Mouse (Mus musculus): ENCODE measurements around the gene Pmf1.
"Not testable (repeated sequence)": the region's sequence is repeated elsewhere in the genome, so short reads cannot be mapped to it uniquely, and the experiment has no call there.

Pmf1 gene

DNA sequence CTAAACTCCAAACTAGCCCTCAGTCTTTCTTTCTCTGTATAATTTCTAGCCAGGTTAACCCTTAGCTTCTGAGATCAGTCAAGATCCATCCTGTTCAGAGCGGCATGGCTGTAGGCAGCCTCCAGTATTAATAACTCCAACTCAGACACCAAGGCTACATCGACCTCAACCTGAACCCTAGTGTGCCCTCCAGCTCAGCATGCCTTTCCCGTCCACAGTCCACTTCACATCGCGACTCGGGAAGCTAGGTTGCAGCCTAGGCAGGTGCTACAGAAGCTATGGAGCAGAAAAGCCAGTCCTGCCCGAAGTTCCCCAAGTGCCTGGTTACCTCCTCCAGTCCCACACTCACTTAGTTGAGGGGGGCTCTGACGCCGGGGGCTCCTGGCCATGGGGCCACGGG lies 27.3 kb upstream of the Pmf1 start:
- no peak for DNase-seq (ENCODE audit: low spot score)

DNA sequence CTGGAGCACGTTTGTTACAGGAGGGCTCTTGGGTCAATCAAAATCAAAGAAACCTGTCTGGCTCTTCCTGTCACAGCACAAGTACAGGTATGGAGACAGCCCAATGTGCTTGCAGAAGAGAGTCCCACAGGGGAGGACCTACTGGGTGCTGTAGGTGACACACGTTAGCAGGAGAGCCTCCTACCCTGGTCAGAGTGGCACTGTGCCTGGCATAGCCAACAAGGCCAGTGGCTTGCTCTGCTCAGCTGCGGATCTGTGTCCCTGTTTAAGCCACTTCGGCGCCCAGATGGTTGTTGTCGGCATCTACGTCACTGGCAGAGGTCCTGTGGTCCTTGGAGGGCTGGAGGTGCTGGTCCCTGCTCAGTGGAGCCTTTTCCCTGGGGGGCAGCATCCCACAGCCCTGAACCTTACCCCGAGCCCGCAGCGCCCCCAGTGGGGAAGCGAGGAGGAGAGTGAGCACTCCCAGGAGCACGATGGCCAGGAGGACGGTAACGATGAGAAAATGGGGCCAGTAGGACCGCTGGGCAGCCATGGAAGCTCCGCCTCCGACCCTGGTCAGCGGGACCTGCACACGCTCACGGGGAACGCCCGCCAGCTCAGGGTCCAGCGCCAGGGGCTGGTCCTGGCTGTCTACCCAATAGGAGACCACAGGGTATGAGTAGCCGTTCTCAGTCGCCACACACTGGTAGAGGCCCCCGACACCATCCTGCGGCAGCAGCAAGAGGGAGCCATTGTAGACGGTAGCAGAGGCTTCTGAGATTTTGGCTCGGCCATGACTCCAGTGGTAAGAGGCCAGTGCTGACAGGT lies 26.5 kb upstream of the Pmf1 start:
- DNase-seq (ENCODE audit: low spot score), result no peak

DNA sequence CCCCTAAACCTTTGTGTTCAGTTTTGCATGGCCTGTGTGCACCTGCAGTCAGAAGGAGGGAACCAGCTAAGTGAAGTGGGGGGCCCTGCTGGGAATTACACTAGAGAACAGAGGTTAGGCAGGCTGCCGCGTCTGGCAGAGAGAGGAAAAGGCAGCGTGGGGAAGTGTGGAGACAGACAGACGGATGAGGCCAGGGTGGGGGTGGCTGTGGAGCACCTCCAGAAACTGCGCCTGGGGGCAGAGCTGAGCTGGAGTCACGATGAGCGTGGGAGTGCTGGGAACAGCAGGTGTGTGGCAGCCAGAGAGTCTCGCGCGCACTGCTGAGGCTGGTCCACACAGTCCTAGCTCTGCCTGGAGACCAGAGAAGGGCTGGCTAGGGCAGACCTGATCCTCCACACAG lies 25.4 kb upstream of the Pmf1 start:
- peak; percentile 68 for DNase-seq (ENCODE audit: low spot score)

DNA sequence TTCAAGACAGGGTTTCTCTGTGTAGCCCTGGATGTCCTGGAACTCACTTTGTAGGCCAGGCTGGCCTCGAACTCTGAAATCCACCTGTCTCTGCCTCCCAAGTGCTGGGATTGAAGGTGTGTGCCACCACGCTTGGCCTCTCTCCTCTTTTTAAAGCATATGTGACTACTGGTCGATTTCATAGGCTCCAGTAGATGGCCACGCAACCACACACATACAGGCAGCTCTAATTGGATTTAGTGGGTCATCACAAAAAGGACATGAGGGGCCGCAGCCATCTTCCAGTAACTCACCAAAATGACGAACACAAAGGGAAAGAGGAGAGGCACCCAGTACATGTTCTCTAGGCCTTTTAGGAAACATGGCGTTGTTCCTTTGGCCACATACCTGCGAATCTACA lies 18.5 kb upstream of the Pmf1 start:
- not testable (repeated sequence) for DNase-seq (ENCODE audit: low spot score)

DNA sequence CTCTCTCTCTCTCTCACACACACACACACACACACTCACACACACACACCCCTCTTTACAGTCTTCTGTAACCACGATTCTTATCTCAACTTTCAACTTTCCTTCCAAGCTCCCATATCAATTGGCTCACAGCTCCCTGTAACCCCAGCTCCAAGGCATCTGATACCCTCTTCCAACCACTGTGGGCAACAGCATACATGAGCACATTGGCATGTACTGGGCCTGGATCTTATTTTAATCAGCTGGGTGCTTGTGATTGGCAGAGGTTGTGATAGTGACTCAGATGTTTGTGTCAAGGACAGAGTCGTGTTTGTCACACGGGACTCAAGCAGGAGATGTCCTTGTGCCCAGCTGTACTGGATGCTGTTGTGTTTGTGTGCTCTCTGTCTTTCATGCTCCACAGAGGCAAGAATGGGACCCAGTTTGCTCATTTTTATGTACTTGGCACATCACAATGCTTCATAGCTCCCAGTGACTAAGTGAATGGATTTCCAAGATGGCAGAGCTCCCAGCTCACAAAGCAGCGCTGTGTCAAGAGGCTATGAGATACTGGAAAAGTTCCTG lies 17.3 kb upstream of the Pmf1 start:
- no peak for DNase-seq (ENCODE audit: low spot score)

DNA sequence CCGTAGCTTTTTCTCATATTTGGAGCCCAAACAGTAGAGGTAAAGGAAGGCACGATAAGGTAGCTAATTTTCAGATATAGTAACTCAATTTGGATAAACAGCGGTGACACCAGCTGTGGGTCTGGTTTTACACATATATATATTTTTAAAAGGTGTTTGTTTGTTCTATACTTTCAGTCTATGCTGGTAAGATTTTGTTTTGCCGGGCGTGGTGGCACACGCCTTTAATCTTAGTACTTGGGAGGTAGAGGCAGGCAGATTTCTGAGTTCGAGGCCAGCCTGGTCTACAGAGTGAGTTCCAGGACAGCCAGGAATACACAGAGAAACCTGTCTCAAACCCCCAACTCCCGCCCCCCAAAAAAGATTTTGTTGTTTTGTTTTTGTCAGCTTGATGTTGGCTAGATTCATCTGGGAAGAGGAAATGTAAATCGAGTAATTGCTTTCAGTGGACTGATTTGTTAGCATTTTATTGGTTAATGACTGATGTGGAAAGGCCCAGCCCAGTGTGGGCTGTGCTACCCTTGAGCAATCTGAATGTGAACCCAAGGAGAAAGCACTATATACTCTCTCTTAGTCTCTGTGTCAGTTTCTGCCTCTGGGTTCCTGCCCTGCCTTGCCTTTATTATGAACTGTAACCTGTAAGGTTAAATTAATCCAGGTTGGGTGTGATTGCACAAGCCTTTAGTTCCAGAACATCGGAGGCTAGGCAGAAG lies 15.7 kb upstream of the Pmf1 start:
- no peak for DNase-seq (ENCODE audit: low spot score)

DNA sequence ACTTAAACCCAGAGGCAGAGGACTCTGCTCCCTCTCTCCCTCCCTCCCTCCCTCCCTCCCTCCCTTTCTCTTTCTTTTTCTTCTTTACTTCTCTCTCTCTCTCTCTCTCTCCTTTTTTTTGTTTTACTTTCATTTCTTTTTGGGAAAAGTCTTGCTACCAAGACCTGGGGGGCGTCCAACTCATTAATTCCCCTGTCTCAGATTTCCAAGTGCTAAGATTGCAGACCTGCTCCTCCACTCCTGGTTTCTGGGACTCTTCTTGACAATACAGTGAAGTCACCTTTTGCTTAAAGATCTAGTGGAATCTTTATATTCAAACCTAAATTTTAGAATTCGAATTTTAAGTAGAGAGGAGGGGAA lies 15.2 kb upstream of the Pmf1 start:
- no peak for DNase-seq (ENCODE audit: low spot score)

DNA sequence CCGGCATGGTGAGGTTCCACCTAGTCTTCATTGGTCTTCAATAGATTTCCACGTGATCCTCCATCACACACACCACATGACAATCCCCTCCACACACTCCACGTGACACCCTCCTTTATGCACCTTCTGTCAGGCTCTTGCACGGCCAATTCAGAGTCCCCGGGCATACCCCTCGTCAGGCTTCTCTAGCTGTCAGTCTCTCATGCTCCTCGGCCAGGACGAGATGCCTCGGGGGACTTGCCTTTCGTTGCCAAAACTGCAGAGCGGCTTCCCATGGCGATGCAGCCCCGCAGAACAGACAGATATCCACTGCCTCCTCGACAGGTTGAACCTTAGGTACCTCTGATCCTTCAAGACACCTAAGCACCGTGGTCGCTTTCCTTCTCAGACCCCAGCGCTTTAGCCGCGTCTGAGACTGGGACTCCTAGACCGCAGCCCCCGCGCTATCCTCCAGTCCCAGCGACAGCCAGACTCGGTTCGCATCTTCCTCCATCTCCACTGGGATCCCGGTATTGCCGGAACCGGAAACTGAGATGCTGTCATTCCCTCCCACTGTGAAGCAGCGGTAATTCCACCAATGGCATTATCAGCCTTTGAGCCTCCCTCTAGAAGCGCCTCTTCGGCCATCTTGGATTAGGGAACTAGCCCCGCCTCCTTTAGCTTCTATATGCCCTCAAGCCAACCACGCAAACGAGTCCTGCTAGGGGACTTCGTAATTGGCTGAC lies 14.6 kb upstream of the Pmf1 start, which contains the start of gene Slc25a44:
TSS of gene Slc25a44 (minus strand) at position 535 of the 725 bp plus-strand sequence.
- DNase-seq (ENCODE audit: low spot score), result peak; percentile 93

DNA sequence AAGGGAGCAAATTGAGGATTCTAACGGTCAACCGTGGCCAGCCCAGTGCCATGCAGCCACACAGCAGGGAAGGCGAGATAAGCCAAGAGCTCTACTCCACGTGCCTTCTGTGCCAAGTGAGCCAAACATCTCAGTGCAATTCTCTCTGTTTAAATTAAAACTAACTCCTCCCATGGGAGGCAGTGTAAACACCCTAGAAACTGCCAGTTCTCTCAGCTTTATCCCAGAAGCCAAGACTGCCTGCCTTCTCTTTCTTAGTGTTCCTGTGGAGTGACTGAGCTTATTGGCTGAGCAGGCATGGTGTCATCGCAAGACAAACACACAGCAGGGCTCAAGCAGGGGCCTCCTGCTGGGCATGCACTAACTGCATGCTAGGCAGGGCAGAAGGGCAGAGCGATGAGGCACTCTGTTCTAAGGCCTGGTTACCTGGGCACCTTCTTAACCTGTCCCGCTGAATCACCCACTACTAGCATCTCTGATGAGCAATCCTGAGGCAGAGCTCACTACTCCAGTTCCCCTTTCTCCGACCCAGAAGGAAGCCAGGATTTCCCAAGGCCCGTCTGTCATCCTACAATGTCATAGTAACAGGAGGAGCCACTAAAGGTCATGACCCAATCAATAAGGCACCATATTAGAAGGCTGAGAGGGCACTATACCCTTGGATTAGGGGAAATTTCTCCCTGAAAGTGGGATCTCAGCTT lies 12.0 kb upstream of the Pmf1 start:
- no peak for DNase-seq (ENCODE audit: low spot score)

DNA sequence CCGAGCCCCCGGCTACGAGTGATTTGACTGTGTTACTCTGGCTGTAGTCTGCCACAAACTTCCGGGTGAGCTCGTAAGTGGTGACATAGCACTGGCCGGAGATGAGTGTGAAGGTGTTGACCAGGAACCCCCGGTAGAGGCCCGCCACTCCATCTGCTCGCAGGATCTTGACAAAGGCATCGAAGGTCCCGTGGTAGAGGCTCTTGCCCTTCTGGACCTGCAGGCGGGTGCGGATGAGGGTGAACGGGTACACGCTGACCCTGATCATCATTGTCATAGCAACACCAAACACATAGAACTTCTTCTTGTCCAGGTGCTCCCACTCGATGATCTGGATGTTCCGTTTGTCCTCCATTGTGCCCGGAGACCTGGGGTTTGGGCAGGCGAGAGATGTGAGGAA lies 10.6 kb upstream of the Pmf1 start:
- no peak for DNase-seq (ENCODE audit: low spot score)

DNA sequence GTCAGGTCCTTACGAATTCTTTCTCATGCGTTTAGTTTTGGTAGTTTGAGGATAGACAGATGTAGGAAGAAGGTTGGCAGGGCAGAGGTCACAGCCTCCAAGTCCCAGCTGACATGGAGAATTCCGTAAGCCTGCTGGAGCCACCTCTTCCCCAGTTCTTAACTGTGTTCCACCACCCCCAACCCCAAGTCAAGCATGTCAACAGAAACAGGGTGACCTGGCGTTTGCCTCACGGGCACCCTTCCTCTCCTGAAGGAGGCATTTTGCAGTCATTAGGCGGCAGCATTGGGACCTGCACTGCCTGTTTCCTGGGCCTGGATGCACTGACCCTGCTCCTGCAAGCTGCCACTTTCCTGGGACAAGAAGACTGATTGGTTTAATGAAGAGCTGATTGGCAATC lies 7.9 kb upstream of the Pmf1 start:
- no peak for DNase-seq (ENCODE audit: low spot score)

DNA sequence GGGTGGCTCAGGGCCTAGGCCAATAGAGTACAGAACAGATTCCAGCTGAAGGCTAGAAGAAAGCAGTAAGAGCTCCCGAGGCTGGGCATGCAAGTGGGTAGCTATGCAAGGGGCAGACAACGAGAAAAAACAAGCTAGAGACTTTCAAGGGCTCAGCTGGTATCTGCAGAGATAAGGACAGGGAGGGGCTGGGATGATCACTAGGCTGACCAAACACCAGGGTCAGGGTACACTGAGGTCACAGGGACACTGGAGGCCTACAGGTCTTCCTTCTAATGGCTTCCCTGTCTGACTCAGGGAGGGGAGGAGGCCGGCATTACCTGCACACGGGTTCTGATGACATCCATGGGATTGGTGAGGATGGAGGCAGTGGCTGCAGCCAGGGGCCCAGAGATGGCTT lies 5.5 kb upstream of the Pmf1 start:
- no peak for DNase-seq (ENCODE audit: low spot score)

DNA sequence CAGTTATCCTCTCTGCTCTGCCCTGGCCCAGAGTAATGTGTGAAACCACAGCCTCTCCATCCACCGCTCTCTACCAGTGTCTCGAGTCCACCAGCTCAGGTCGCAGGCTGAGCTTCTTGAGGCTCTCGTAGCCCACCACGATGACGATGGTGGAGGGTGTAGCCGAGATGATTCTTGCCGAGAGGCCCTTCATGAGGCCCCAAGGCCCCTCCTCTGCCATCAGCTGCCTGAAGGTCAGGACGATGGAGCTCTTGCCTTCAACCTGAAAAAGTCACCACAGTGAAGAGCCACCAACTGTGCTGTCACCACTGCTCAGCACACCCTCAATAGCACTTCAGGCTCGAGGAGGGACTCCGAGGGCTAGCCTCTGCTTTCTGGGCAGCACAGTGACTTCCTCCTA lies 2.5 kb upstream of the Pmf1 start:
- no peak for DNase-seq (ENCODE audit: low spot score)

DNA sequence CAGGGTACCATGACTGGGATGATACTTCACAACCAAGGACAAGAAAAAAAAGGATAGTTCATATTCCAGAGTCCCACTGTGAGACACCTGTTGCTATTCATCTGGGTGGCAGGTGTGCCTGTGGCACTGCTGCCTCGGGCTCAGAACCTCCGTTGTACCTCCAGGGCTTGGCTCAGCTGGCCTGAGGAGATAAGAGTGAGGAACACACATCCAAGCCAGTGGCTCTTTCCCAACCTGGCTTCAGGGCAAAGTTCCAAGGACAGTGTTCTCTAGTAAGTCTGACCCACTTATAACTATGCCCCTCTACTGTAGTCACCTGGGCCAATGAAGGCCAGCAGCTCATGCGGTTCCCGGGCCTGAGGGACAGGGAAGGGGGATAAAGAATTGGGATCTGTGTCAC lies 1.6 kb upstream of the Pmf1 start:
- DNase-seq (ENCODE audit: low spot score), result no peak

DNA sequence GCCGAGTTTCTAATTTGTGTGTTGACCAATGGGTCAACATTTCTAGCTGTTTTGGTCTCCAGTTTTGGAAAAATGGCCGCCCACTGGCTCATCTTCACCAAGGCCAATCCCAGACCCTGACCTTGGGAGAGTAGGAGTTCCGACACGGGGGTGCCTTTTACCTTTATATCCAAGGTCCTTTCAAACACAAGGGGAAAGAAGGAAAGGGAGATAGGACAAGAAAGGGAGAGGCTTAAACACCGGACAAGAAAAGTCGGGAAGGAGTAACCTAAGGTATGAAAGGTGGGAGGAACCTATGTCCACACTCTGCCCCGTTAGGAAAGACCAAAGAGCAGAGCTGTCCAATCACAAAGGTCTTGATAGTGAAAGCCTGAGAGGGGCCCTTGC lies 507 bp upstream of the Pmf1 start:
- no peak for DNase-seq (ENCODE audit: low spot score)

DNA sequence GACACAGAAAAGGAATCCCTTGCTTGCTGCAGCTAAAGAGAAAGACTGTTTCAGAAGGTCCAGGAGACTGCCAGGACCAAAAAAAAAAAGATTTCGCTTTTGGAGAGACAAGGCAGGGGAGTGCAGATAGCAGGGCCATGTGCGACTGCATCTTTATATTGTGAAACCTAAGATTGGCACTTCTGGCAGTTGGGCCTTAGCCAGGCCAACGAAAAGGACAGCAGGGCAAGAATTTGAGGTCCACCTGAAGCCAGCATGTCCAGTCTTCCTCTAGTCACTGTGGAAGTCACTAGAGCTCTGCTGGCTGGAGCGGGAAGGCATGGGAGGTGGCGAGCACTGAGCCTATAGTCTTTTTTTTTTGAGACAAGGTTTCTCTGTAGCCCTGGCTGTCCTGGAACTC lies 1.2 kb downstream of the Pmf1 start:
- no peak for DNase-seq (ENCODE audit: low spot score)

DNA sequence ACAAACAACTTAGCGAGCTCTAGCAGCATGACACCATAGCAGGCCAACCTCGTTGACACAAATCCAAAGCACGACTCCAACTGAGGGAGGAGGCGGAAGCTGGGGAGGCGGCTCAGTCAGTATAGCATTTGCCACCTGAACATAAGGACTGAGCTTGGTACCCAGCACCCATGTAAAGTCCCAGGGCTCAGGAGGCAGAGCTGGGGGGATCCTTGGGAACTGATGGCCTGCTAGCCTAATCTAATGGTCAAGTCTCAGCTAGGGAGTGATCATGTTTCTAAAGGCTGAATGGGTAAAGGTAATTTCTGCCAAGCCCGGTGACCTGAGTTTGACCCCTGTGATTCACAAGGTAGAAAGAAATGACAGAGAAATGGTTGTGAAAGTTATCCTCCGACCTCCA lies 2.6 kb downstream of the Pmf1 start:
- no peak for DNase-seq (ENCODE audit: low spot score)

DNA sequence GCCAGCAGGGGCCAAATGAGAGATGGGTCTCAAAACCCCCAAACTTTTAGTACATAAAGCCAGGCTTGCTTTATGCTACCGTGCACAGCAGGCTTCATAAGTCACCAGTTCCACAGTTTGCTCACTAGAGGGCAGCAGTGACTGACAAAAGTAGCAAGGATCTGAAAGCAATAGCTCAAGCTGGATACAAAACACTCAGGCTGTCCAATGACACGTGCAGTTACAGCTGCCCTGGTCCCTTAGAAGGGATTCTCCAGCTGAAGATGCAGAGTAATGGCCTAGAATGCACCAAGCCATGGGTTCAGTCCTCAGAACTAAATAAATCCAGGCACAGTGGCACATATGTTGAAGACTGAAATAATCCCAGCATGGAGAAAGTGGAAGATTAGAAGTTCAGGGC lies 3.0 kb downstream of the Pmf1 start:
- peak; percentile 59 for DNase-seq (ENCODE audit: low spot score)

DNA sequence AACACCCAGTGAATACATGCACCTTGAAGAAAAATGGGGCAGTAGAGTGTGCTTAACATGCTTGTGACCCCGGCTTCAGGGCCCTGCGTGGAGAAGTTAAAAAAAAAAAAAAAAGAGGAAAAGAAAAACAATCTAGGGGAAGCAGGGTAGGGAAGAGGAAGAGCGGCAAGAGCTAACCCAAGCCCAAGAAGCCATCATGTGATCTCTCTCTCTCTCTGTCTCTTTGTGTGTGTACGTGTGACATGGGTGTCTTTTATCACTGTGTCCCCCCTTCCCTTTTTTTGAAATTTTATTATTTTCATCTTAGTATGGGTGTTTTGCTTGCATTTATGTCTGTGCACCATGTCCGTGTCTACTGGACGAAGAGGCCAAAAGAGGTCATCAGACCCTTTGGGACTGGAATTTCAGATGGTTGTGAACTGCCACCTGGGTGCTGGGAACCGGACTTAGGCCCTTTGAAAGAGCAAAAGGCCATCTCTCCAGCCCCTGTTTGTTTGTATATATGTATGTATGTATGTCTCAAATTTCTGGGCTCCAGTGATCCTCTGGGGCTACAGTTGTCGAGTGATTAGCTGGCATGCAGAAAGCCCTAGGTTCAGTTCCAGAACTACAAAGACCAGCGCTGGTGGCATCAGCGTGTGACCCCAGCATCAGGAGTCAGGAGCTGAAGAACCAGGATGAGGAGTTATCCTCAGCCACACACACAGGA lies 6.5 kb downstream of the Pmf1 start:
- DNase-seq (ENCODE audit: low spot score), result no peak

DNA sequence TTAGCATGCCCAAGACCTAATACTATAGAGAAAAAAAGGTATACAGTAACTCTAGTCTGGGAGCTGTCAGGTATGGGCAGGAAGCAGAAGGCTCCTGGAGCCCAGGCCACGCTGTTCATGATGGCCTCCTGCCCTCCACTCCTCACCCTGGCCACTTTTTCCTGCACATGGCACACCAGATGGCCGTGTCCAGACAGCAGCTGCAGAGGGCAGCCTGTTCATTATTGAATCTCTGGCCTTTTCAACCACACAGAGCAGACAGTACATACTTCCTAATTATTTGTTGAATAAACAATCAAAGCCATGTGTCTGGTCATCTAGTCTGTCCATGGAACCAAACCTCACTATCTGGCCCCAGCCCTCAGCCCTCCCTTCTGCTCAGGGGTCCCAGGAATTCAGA lies 11.5 kb downstream of the Pmf1 start:
- no peak for DNase-seq (ENCODE audit: low spot score)

DNA sequence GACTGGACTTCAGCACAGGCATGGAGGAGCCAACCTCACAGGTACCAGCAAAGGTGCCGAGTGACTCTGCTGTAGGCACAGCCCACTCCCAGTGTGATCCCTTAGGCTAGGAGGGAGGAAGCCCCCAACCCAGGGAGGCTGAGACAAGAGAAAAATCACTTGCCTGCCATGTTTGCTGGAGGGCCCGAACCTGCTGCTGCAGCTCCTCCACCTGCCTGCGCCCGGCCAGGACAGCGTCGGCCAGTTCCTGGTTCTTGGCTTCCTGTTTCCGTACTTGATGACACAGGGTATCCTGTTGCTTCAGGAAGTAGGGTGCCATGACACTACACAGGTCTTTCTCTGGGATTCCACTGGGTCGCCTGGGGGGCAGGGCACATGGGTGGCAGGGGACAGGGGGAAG lies 14.4 kb downstream of the Pmf1 start:
- DNase-seq (ENCODE audit: low spot score), result no peak

DNA sequence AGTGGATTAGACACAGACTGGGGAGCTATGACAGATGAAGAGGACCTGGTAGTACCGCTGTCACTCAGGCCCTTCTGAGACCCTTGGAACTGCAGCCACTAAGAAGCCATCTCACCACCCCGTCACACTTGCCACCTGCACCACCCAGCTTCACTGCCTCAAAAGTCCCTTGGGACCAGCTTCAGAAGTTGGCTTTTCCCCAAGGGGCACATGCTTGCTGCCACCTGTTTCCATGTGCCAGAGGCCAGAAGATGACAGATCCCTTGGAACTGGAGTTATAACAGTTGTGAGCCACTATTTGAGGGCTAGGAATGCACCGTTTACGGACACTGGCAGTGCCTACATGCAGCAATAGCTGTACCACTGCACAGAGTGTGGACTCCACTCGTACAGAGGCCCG lies 14.8 kb downstream of the Pmf1 start:
- no peak for DNase-seq (ENCODE audit: low spot score)
